Mouse (Mus musculus) WW6 (cell line): ENCODE measurements around the gene Rnf123.

Source experiments
- DNase-seq: peaks from one replicate; pipeline ENCODE4 v3.0.0-alpha.2; 2013; ENCODE audit warnings: low read depth, low spot score

Gene Rnf123

GRCm38 (mm10) chr9:108062142-108062541 is 21.0 kb downstream of the Rnf123 start:
- DNase-seq, result no peak

GRCm38 (mm10) chr9:108058291-108058690 is 24.9 kb downstream of the Rnf123 start:
- DNase-seq, result no peak

GRCm38 (mm10) chr9:108057262-108057562 is 25.9 kb downstream of the Rnf123 start:
- no peak for DNase-seq

GRCm38 (mm10) chr9:108056361-108057261 is 26.5 kb downstream of the Rnf123 start:
- no peak for DNase-seq

GRCm38 (mm10) chr9:108055661-108056237 is 27.4 kb downstream of the Rnf123 start:
- DNase-seq, result no peak

- no peak for DNase-seq
Observed at GRCm38 (mm10) chr9:108055061-108055460, 28.1 kb downstream of the Rnf123 start.

GRCm38 (mm10) chr9:108054331-108055040 is 28.7 kb downstream of the Rnf123 start:
- no peak for DNase-seq

- DNase-seq, result no peak
Observed at GRCm38 (mm10) chr9:108053665-108054225, 29.4 kb downstream of the Rnf123 start.

GRCm38 (mm10) chr9:108052885-108053664 is 30.1 kb downstream of the Rnf123 start, which contains the start of gene Amigo3:
Amigo3 (plus strand) TSS chr9:108053159.
- peak; percentile 79 for DNase-seq

- DNase-seq, result no peak
Observed at GRCm38 (mm10) chr9:108052411-108052810, 30.7 kb downstream of the Rnf123 start.

- DNase-seq, result no peak
Observed at GRCm38 (mm10) chr9:108051931-108052220, 31.3 kb downstream of the Rnf123 start.

GRCm38 (mm10) chr9:108051184-108051930 is 31.8 kb downstream of the Rnf123 start:
- DNase-seq, result no peak

- DNase-seq, result no peak
Observed at GRCm38 (mm10) chr9:108049561-108050251, 33.4 kb downstream of the Rnf123 start.

GRCm38 (mm10) chr9:108049016-108049455 is 34.1 kb downstream of the Rnf123 start, which contains the start of gene Gmppb:
Gmppb (plus strand) TSS chr9:108049242.
- DNase-seq, result peak; percentile 89

- DNase-seq, result no peak
Observed at GRCm38 (mm10) chr9:108048566-108048955, 34.6 kb downstream of the Rnf123 start.

- DNase-seq, result no peak
Observed at GRCm38 (mm10) chr9:108047601-108048565, 35.3 kb downstream of the Rnf123 start.

- DNase-seq, result no peak
Observed at GRCm38 (mm10) chr9:108046582-108046981, 36.6 kb downstream of the Rnf123 start.

GRCm38 (mm10) chr9:108044751-108045492 is 38.2 kb downstream of the Rnf123 start:
- DNase-seq, result no peak
